Mouse (Mus musculus): Measurements from ENCODE around the gene Spata31.

Spata31 gene

DNA sequence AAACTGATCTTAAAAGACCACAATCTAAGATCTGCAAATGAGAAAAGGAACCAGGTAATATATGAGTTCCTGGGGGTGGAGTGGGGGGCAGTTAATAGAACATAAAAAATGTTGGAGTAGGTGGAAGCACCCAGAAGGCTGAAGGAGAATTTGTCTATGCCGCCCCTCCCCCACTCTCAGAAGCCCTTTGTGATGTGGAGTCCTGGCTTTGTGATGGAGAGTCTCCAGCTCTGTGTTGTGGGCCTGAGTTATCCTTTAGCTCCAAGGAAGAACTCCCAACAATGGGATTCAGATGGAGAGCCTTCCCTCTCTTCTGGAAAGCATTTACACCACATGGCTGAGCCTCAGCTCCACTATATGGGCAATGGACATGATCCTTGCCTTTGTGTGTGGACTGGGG is at the start of gene Spata31:
Spata31 (plus strand) TSS at position 216 of the 400 bp plus-strand sequence.
- DNase-seq, result no peak

- DNase-seq, result no peak
Measured at GRCm38 (mm10) chr13:64903132-64903531, 14.1 kb upstream of the Spata31 start.

GRCm38 (mm10) chr13:64903585-64904208 is 13.5 kb upstream of the Spata31 start, which contains the start of gene Cntnap3:
TSS of gene Cntnap3 (minus strand) at chr13:64903955.
- DNase-seq, result peak; percentile 65
